Mouse (Mus musculus): ENCODE results near the gene Heca. TPM values are rescaled to one million over a fixed set of nuclear protein-coding genes. Genes with fewer than 3 reads are reported as not detected.
"Not testable (repeated sequence)": the region's sequence is repeated elsewhere in the genome, so short reads cannot be mapped to it uniquely, and the experiment has no call there.

Gene Heca
- polyA plus RNA-seq, 2 experiments, result 8.1 to 19.2 TPM

GRCm38 (mm10) chr10:17966090-17966489, 18.2 kb upstream of the Heca start:
- Histone ChIP-seq H3K36me3 (ENCODE audit: control insufficient read depth, insufficient read depth, low read length) (no peaks in the 10 kb centered on the region), H3K4me2 (replicated peaks; ENCODE audit: low read depth, low read length, severe bottlenecking) (no peak overlapping the region), H3K27me3 (ENCODE audit: control insufficient read depth, insufficient read depth, low read length) (no peaks in the 10 kb centered on the region), H3K4me1 (ENCODE audit: control insufficient read depth, insufficient read depth, low read length) (no peaks in the 10 kb centered on the region), H3K9ac (ENCODE audit: low read depth, low read length, severe bottlenecking) (no peak overlapping the region), H3K27ac (replicated peaks; ENCODE audit: low read depth, low read length) (no peak overlapping the region), H3K9me3 (ENCODE audit: control insufficient read depth, low read length) (no peaks in the 10 kb centered on the region), H3K4me3 (replicated peaks; ENCODE audit: low read length) (no peak overlapping the region)
- ATAC-seq (ENCODE audit: low FRiP score, low read depth), result no peak
- no peak for DNase-seq (ENCODE audit: low spot score)
- 69% methylated on average over 4 of the region's 4 CpGs for WGBS
- no peak for TF ChIP-seq POLR2A (IDR thresholded peaks at IDR 0.05; ENCODE audit: borderline replicate concordance, extremely low read depth, insufficient read depth, insufficient read length)

GRCm38 (mm10) chr10:17950761-17951160, 2.9 kb upstream of the Heca start:
- Histone ChIP-seq H3K4me1 (ENCODE audit: control insufficient read depth, insufficient read depth, low read length) (peaks cover 7% of the 10 kb centered on the region), H3K9ac (ENCODE audit: low read depth, low read length, severe bottlenecking) (no peak overlapping the region), H3K27me3 (ENCODE audit: control insufficient read depth, insufficient read depth, low read length) (no peaks in the 10 kb centered on the region), H3K4me2 (replicated peaks; ENCODE audit: low read depth, low read length, severe bottlenecking) (no peak overlapping the region), H3K27ac (replicated peaks; ENCODE audit: low read depth, low read length) (no peak overlapping the region), H3K36me3 (ENCODE audit: control insufficient read depth, insufficient read depth, low read length) (no peaks in the 10 kb centered on the region), H3K9me3 (ENCODE audit: control insufficient read depth, low read length) (no peaks in the 10 kb centered on the region), H3K4me3 (replicated peaks; ENCODE audit: low read length) (no peak overlapping the region)
- ATAC-seq (ENCODE audit: low FRiP score, low read depth), result no peak
- 83% methylated on average over 5 of the region's 5 CpGs for WGBS
- TF ChIP-seq POLR2A (IDR thresholded peaks at IDR 0.05; ENCODE audit: borderline replicate concordance, extremely low read depth, insufficient read depth, insufficient read length), result no peak
- DNase-seq (ENCODE audit: low spot score), result no peak

- TF ChIP-seq POLR2A (IDR thresholded peaks at IDR 0.05; ENCODE audit: borderline replicate concordance, extremely low read depth, insufficient read depth, insufficient read length), result no peak
- peak overlapping the region; percentile 92 for H3K27ac ChIP-seq (replicated peaks; ENCODE audit: low read depth, low read length)
- H3K9me3 ChIP-seq (ENCODE audit: control insufficient read depth, low read length), result no peaks in the 10 kb centered on the region
- H3K36me3 ChIP-seq (ENCODE audit: control insufficient read depth, insufficient read depth, low read length), result peaks cover 3% of the 10 kb centered on the region; the same call in 1 of the 2 replicates
- peak overlapping the region; percentile 55 for H3K4me2 ChIP-seq (replicated peaks; ENCODE audit: low read depth, low read length, severe bottlenecking)
- WGBS, result 0% methylated on average over 32 of the region's 110 CpGs
- H3K4me1 ChIP-seq (ENCODE audit: control insufficient read depth, insufficient read depth, low read length), result peaks cover 7% of the 10 kb centered on the region
- ATAC-seq (ENCODE audit: low FRiP score, low read depth), result peak; percentile 53
- DNase-seq (ENCODE audit: low spot score), result peak; percentile 19
- peak overlapping the region; percentile 81 for H3K4me3 ChIP-seq (replicated peaks; ENCODE audit: low read length)
- no peaks in the 10 kb centered on the region for H3K27me3 ChIP-seq (ENCODE audit: control insufficient read depth, insufficient read depth, low read length)
- peak overlapping the region; percentile 92 for H3K9ac ChIP-seq (ENCODE audit: low read depth, low read length, severe bottlenecking)
Observed at GRCm38 (mm10) chr10:17947175-17947906, 526 bp downstream of the Heca start.

GRCm38 (mm10) chr10:17946799-17947174, 1.1 kb downstream of the Heca start:
- ATAC-seq (ENCODE audit: low FRiP score, low read depth); H3K27me3 ChIP-seq (ENCODE audit: control insufficient read depth, insufficient read depth, low read length); H3K9me3 ChIP-seq (ENCODE audit: control insufficient read depth, low read length); H3K36me3 ChIP-seq (ENCODE audit: control insufficient read depth, insufficient read depth, low read length); H3K4me1 ChIP-seq (ENCODE audit: control insufficient read depth, insufficient read depth, low read length); DNase-seq (ENCODE audit: low spot score): not testable (repeated sequence)
- Histone ChIP-seq H3K27ac (replicated peaks; ENCODE audit: low read depth, low read length) (peak overlapping the region; percentile 92), H3K9ac (ENCODE audit: low read depth, low read length, severe bottlenecking) (peak overlapping the region; percentile 92), H3K4me3 (replicated peaks; ENCODE audit: low read length) (peak overlapping the region; percentile 81), H3K4me2 (replicated peaks; ENCODE audit: low read depth, low read length, severe bottlenecking) (peak overlapping the region; percentile 55)
- 3% methylated on average over 4 of the region's 4 CpGs for WGBS

GRCm38 (mm10) chr10:17946046-17946445, 1.8 kb downstream of the Heca start:
- ATAC-seq (ENCODE audit: low FRiP score, low read depth) (no peak), DNase-seq (ENCODE audit: low spot score) (no peak)
- H3K36me3 ChIP-seq (ENCODE audit: control insufficient read depth, insufficient read depth, low read length), result peaks cover 6% of the 10 kb centered on the region
- 55% methylated on average over 3 of the region's 3 CpGs for WGBS
- peak overlapping the region; percentile 40; the same call in 1 of the 2 replicates for H3K9ac ChIP-seq (ENCODE audit: low read depth, low read length, severe bottlenecking)
- no peaks in the 10 kb centered on the region for H3K9me3 ChIP-seq (ENCODE audit: control insufficient read depth, low read length)
- H3K27me3 ChIP-seq (ENCODE audit: control insufficient read depth, insufficient read depth, low read length), result no peaks in the 10 kb centered on the region
- peaks cover 7% of the 10 kb centered on the region for H3K4me1 ChIP-seq (ENCODE audit: control insufficient read depth, insufficient read depth, low read length)
- H3K4me3 ChIP-seq (replicated peaks; ENCODE audit: low read length), result peak overlapping the region; percentile 81
- no peak for TF ChIP-seq POLR2A (IDR thresholded peaks at IDR 0.05; ENCODE audit: borderline replicate concordance, extremely low read depth, insufficient read depth, insufficient read length)
- peak overlapping the region; percentile 55 for H3K4me2 ChIP-seq (replicated peaks; ENCODE audit: low read depth, low read length, severe bottlenecking)
- H3K27ac ChIP-seq (replicated peaks; ENCODE audit: low read depth, low read length), result no peak overlapping the region

Data from limb, embryonic 14.5 days (tissue).